Mouse (Mus musculus) myocyte (in vitro differentiated cells): ENCODE results near the gene Oxnad1. TPM values are rescaled to one million over a fixed set of nuclear protein-coding genes. Genes with fewer than 3 reads are reported as not detected.
"Not testable (repeated sequence)": the region's sequence is repeated elsewhere in the genome, so short reads cannot be mapped to it uniquely, and the experiment has no call there.

Experiments
- H3K27me3 ChIP-seq: one replicate; pipeline ENCODE4 v1.6.1; 2011; ENCODE audit not compliant: control insufficient read depth, insufficient read depth, insufficient read length
- H3K36me3 ChIP-seq: one replicate; pipeline ENCODE4 v1.6.1; 2011; ENCODE audit not compliant: control insufficient read depth, insufficient read depth
- H3K4me2 ChIP-seq: one replicate; pipeline ENCODE4 v1.6.1; 2011; ENCODE audit warnings: low read depth, control low read depth
- H3K4me3 ChIP-seq: one replicate; pipeline ENCODE4 v1.5.1; 2011; ENCODE audit warnings: mild to moderate bottlenecking, control low read depth, moderate library complexity
- H3K79me2 ChIP-seq: one replicate; pipeline ENCODE4 v1.6.1; 2011; ENCODE audit not compliant: control insufficient read depth, insufficient read depth
- H3ac ChIP-seq: one replicate; pipeline ENCODE4 v1.6.1; 2011; ENCODE audit not compliant: control insufficient read depth, insufficient read length
- CEBPB ChIP-seq: IDR thresholded peaks from 2 replicates; pipeline ENCODE4 v1.6.1; 2011; ENCODE audit warnings: mild to moderate bottlenecking, moderate library complexity; ENCODE audit not compliant: poor library complexity, insufficient read depth, severe bottlenecking
- E2F4 ChIP-seq: IDR thresholded peaks from one replicate; pipeline ENCODE4 v1.6.1; 2011; ENCODE audit warnings: mild to moderate bottlenecking, control low read depth, moderate library complexity; ENCODE audit not compliant: insufficient read depth
- MAX ChIP-seq: IDR thresholded peaks from one replicate; pipeline ENCODE4 v1.6.1; 2011; ENCODE audit warnings: low read depth, mild to moderate bottlenecking, control low read depth
- MYOD1 ChIP-seq, 3 experiments: IDR thresholded peaks; one replicate each; pipeline ENCODE4 v1.6.1; 2011; ENCODE audit warnings: control low read depth in 2 of 3, low read depth in 2 of 3, mild to moderate bottlenecking in 2 of 3, moderate library complexity in 1 of 3; ENCODE audit not compliant: insufficient read length in 2 of 3, control insufficient read depth in 1 of 3
- MYOG ChIP-seq, 3 experiments: IDR thresholded peaks; one replicate each; pipeline ENCODE4 v1.6.1; 2011; ENCODE audit warnings: control low read depth in 2 of 3, low read depth in 2 of 3, mild to moderate bottlenecking in 2 of 3; ENCODE audit not compliant: insufficient read length in 2 of 3, control insufficient read depth in 1 of 3, insufficient read depth in 1 of 3
- POLR2A ChIP-seq: IDR thresholded peaks from one replicate; pipeline ENCODE4 v1.6.1; 2011; ENCODE audit warnings: low read depth, mild to moderate bottlenecking, control low read depth, moderate library complexity; ENCODE audit not compliant: insufficient read length
- POLR2AphosphoS2 ChIP-seq: IDR thresholded peaks from one replicate; pipeline ENCODE4 v1.6.1; 2011; ENCODE audit warnings: low read depth, control low read depth; ENCODE audit not compliant: insufficient read length
- REST ChIP-seq: IDR thresholded peaks from one replicate; pipeline ENCODE4 v1.6.1; 2011; ENCODE audit warnings: mild to moderate bottlenecking, control low read depth, moderate library complexity; ENCODE audit not compliant: insufficient read depth, insufficient read length
- SRF ChIP-seq: IDR thresholded peaks from one replicate; pipeline ENCODE4 v1.6.1; 2011; ENCODE audit warnings: low read depth; ENCODE audit not compliant: control insufficient read depth, insufficient read length
- TCF12 ChIP-seq: IDR thresholded peaks from one replicate; pipeline ENCODE4 v1.6.1; 2011; ENCODE audit warnings: mild to moderate bottlenecking, control low read depth; ENCODE audit not compliant: poor library complexity, insufficient read depth, severe bottlenecking
- TCF3 ChIP-seq: IDR thresholded peaks from one replicate; pipeline ENCODE4 v1.6.1; 2011; ENCODE audit warnings: low read depth, control low read depth; ENCODE audit not compliant: insufficient read length
- USF1 ChIP-seq: IDR thresholded peaks from one replicate; pipeline ENCODE4 v1.6.1; 2011; ENCODE audit warnings: low read depth, mild to moderate bottlenecking, control low read depth, moderate library complexity
- polyA plus RNA-seq: library from polyadenylated mRNA; unstranded; fragments of >200 nt; fragmentation: generic; extraction: Trizol; gene quantifications from one replicate; pipeline ENCODE4 v1.2.1, GENCODE M21; 2012; ENCODE audit warnings: missing spikeins

The Oxnad1 gene
- polyA plus RNA-seq, 1 experiment, result 24.8 TPM

- Histone ChIP-seq H3K27me3 (peaks cover 12% of the 10 kb centered on the region), H3K4me2 (no peak overlapping the region), H3K4me3 (no peak overlapping the region), H3K79me2 (no peaks in the 10 kb centered on the region), H3K36me3 (no peaks in the 10 kb centered on the region), H3ac (no peak overlapping the region)
- TF ChIP-seq SRF (no peak), TCF12 (no peak), REST (no peak), E2F4 (no peak), CEBPB (no peak), MAX (no peak), POLR2AphosphoS2 (no peak), MYOG (IDR thresholded peaks at IDR 0.05; ENCODE audit: control insufficient read depth in 1 of 3, insufficient read depth in 1 of 3, insufficient read length in 2 of 3, low read depth in 2 of 3) (no peak), USF1 (no peak), POLR2A (no peak), TCF3 (no peak), MYOD1 (IDR thresholded peaks at IDR 0.05; ENCODE audit: control insufficient read depth in 1 of 3, insufficient read length in 2 of 3, low read depth in 2 of 3) (no peak)
Measured at GRCm38 (mm10) chr14:32131836-32132235, 46.7 kb downstream of the Oxnad1 start.

- H3ac ChIP-seq, result no peak overlapping the region
- H3K27me3 ChIP-seq, result peaks cover 6% of the 10 kb centered on the region
- H3K4me3 ChIP-seq, result no peak overlapping the region
- H3K79me2 ChIP-seq, result no peaks in the 10 kb centered on the region
- H3K36me3 ChIP-seq, result no peaks in the 10 kb centered on the region
- TF ChIP-seq POLR2A, result no peak
- TF ChIP-seq USF1, result no peak
- no peak for TF ChIP-seq MYOD1 (IDR thresholded peaks at IDR 0.05; ENCODE audit: control insufficient read depth in 1 of 3, insufficient read length in 2 of 3, low read depth in 2 of 3)
- no peak for TF ChIP-seq E2F4
- TF ChIP-seq SRF, result no peak
- no peak for TF ChIP-seq REST
- no peak for TF ChIP-seq CEBPB
- no peak for TF ChIP-seq MYOG (IDR thresholded peaks at IDR 0.05; ENCODE audit: control insufficient read depth in 1 of 3, insufficient read depth in 1 of 3, insufficient read length in 2 of 3, low read depth in 2 of 3)
- TF ChIP-seq MAX, result no peak
- TF ChIP-seq TCF12, result no peak
- no peak for TF ChIP-seq TCF3
- TF ChIP-seq POLR2AphosphoS2, result no peak
- H3K4me2 ChIP-seq, result peak overlapping the region; percentile 36
Measured at GRCm38 (mm10) chr14:32134293-32134692, 49.1 kb downstream of the Oxnad1 start.

GRCm38 (mm10) chr14:32136467-32136866 lies 51.3 kb downstream of the Oxnad1 start:
- H3K4me3 ChIP-seq, H3K79me2 ChIP-seq, H3ac ChIP-seq, H3K27me3 ChIP-seq, H3K36me3 ChIP-seq, H3K4me2 ChIP-seq: not testable (repeated sequence)

- no peak overlapping the region for H3ac ChIP-seq
- no peaks in the 10 kb centered on the region for H3K36me3 ChIP-seq
- peaks cover 6% of the 10 kb centered on the region for H3K27me3 ChIP-seq
- no peak overlapping the region for H3K4me3 ChIP-seq
- no peak for TF ChIP-seq REST
- no peak for TF ChIP-seq SRF
- no peak for TF ChIP-seq TCF12
- no peak for TF ChIP-seq USF1
- TF ChIP-seq MYOD1 (IDR thresholded peaks at IDR 0.05; ENCODE audit: control insufficient read depth in 1 of 3, insufficient read length in 2 of 3, low read depth in 2 of 3), result no peak
- TF ChIP-seq MYOG (IDR thresholded peaks at IDR 0.05; ENCODE audit: control insufficient read depth in 1 of 3, insufficient read depth in 1 of 3, insufficient read length in 2 of 3, low read depth in 2 of 3), result no peak
- TF ChIP-seq E2F4, result no peak
- no peak for TF ChIP-seq CEBPB
- no peak for TF ChIP-seq POLR2A
- no peak for TF ChIP-seq TCF3
- no peak for TF ChIP-seq MAX
- TF ChIP-seq POLR2AphosphoS2, result no peak
- no peak overlapping the region for H3K4me2 ChIP-seq
- no peaks in the 10 kb centered on the region for H3K79me2 ChIP-seq
Measured at GRCm38 (mm10) chr14:32140359-32140965, 55.3 kb downstream of the Oxnad1 start.

GRCm38 (mm10) chr14:32141723-32142122 lies 56.5 kb downstream of the Oxnad1 start, which contains the start of gene Msmb:
Gene Msmb (plus strand): TSS chr14:32142023.
- Histone ChIP-seq H3K27me3 (peaks cover 6% of the 10 kb centered on the region), H3K36me3 (no peaks in the 10 kb centered on the region), H3ac (no peak within 1 kb of the TSS), H3K79me2 (no peaks in the 10 kb centered on the region), H3K4me2 (no peak within 1 kb of the TSS), H3K4me3 (no peak within 1 kb of the TSS)
- TF ChIP-seq MYOD1 (IDR thresholded peaks at IDR 0.05; ENCODE audit: control insufficient read depth in 1 of 3, insufficient read length in 2 of 3, low read depth in 2 of 3), result no peak
- TF ChIP-seq REST, result no peak
- no peak for TF ChIP-seq MYOG (IDR thresholded peaks at IDR 0.05; ENCODE audit: control insufficient read depth in 1 of 3, insufficient read depth in 1 of 3, insufficient read length in 2 of 3, low read depth in 2 of 3)
